Comparison of ENCODE assay signal across 18 mouse cellular contexts in the genomic region with DNA sequence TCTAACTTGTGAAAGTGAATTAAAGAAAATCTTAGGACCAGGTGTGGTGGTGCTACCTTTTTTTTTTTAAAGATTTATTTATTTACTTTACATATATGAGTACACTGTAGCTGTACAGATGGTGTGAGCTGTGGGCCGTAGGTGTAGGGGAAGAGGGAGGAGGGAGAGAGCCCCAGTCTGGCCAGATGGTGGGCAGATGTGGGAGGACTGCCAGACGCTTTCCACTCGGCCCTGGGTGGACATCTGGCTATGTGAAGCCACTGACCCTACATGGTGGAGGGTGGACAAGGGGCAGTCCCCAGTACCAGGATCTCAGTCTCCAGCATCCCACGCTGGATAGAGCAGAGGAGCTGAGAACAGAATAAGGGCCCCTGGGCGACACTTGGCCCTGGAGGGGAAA. TPM values are rescaled to one million over a fixed set of nuclear protein-coding genes. Genes with fewer than 3 reads are reported as not detected.
DNase-seq lines count a peak whose midpoint lies in the region; ATAC-seq and TF ChIP-seq lines count a peak whose summit lies in the region.
"Had no signal": no experiment of that assay in that cellular context is flagged by ENCODE, and none has a peak within 500 bp of the region (broad histone marks: within the 10 kb centered on the region; RNA-seq: fewer than 3 reads in every experiment).

No protein-coding gene starts in this region.

- no peak overlapping the region for H3K27ac ChIP-seq in lung, embryonic 16.5 days (ENCODE audit: low read length)
- no peak overlapping the region for H3K27ac ChIP-seq in cerebellum, adult 2 months (ENCODE audit: insufficient read depth, low read length)
- H3K27ac ChIP-seq: embryonic facial prominence, embryonic 15.5 days; forebrain, embryonic 13.5 days; limb, embryonic 15.5 days; lung, embryonic 15.5 days had no signal

- 40% methylated on average over 5 of the region's 5 CpGs for WGBS in lung, embryonic 16.5 days
- 48% methylated on average over 5 of the region's 5 CpGs for WGBS in cerebellum, adult 2 months

- H3K4me1 ChIP-seq in lung, embryonic 16.5 days (replicated peaks; ENCODE audit: control insufficient read depth, insufficient read depth, low read length) = no peaks in the 10 kb centered on the region
- H3K4me1 ChIP-seq in cerebellum, adult 2 months (ENCODE audit: control insufficient read depth, insufficient read depth, low read length) = no peaks in the 10 kb centered on the region
- H3K4me1 ChIP-seq: embryonic facial prominence, embryonic 15.5 days; forebrain, embryonic 13.5 days; limb, embryonic 15.5 days; lung, embryonic 15.5 days had no signal

- no peaks in the 10 kb centered on the region for H3K36me3 ChIP-seq in lung, embryonic 16.5 days (ENCODE audit: control insufficient read depth, insufficient read depth, low read length)
- H3K36me3 ChIP-seq: embryonic facial prominence, embryonic 15.5 days; limb, embryonic 15.5 days; lung, embryonic 15.5 days had no signal

- TF ChIP-seq POLR2A in cerebellum, adult 2 months (IDR thresholded peaks at IDR 0.05; ENCODE audit: borderline replicate concordance, insufficient read depth, low read length) = no peak

- H3K4me3 ChIP-seq in lung, embryonic 16.5 days (ENCODE audit: low read length) = no peak overlapping the region
- H3K4me3 ChIP-seq in cerebellum, adult 2 months (replicated peaks; ENCODE audit: insufficient read depth, low read depth, low read length) = no peak overlapping the region
- H3K4me3 ChIP-seq: embryonic facial prominence, embryonic 15.5 days; forebrain, embryonic 13.5 days; limb, embryonic 15.5 days; lung, embryonic 15.5 days had no signal

- no peak for DNase-seq in lung, postnatal 14 days
- DNase-seq in brain, adult 2 months (ENCODE audit: low read depth, low spot score) = peak; percentile 6
- peak; percentile 38 for DNase-seq in embryo, embryonic 9.5 days (ENCODE audit: extremely low spot score)
- peak; percentile 49 for DNase-seq in mesoderm, embryonic 11.5 days (ENCODE audit: low read depth, low spot score)
- no peak for DNase-seq in frontal cortex, postnatal 14 days (ENCODE audit: low spot score in 2 of 2)
- DNase-seq in cerebellum, adult 2 months = no peak
- DNase-seq: adrenal gland, postnatal 36 days; cerebellum, postnatal 10 days; heart, adult 11 months; kidney, adult 9 months; thymus, adult 18-20 months had no signal

- H3K4me2 ChIP-seq in lung, embryonic 16.5 days (ENCODE audit: low read depth, low read length) = no peak overlapping the region
- H3K4me2 ChIP-seq: embryonic facial prominence, embryonic 15.5 days; forebrain, embryonic 13.5 days; limb, embryonic 15.5 days; lung, embryonic 15.5 days had no signal

- H3K9me3 ChIP-seq in lung, embryonic 16.5 days (ENCODE audit: control insufficient read depth, low read length) = no peaks in the 10 kb centered on the region
- H3K9me3 ChIP-seq: embryonic facial prominence, embryonic 15.5 days; forebrain, embryonic 13.5 days; limb, embryonic 15.5 days; lung, embryonic 15.5 days had no signal

- TF ChIP-seq CTCF in cerebellum, adult 2 months (IDR thresholded peaks at IDR 0.05; ENCODE audit: borderline replicate concordance, insufficient read depth, low read depth, low read length) = no peak

- H3K9ac ChIP-seq in lung, embryonic 16.5 days (ENCODE audit: low read length) = no peak overlapping the region
- H3K9ac ChIP-seq: embryonic facial prominence, embryonic 15.5 days; forebrain, embryonic 13.5 days; limb, embryonic 15.5 days; lung, embryonic 15.5 days had no signal

- no peaks in the 10 kb centered on the region for H3K27me3 ChIP-seq in lung, embryonic 16.5 days (ENCODE audit: control insufficient read depth, insufficient read depth, low read depth, low read length)
- H3K27me3 ChIP-seq in cerebellum, adult 2 months (ENCODE audit: control insufficient read depth, insufficient read depth, low read length) = no peaks in the 10 kb centered on the region
- H3K27me3 ChIP-seq: embryonic facial prominence, embryonic 15.5 days; forebrain, embryonic 13.5 days; limb, embryonic 15.5 days; lung, embryonic 15.5 days had no signal

- 0 out of 2 replicates have a peak, but pooled peaks have one; percentile 34 for ATAC-seq in lung, embryonic 16.5 days (ENCODE audit: low read depth)
- ATAC-seq: CD4-positive, CD25-positive, alpha-beta regulatory T cell, adult 4 months; forebrain, embryonic 13.5 days had no signal

RNA-seq across cellular contexts. Expression of gene Gm813, which starts 9.7 kb away (rescaled TPM):
- polyA plus RNA-seq in lung, embryonic 16.5 days (2015; fragmentation: Nextera tagmentation; extraction: Ambion mirVana) = not detected in 2 replicates
- polyA plus RNA-seq in cerebellum, adult 2 months (2012; rRNA removed) = not detected in 2 replicates
- polyA plus RNA-seq: CD4-positive, CD25-positive, alpha-beta regulatory T cell, adult 4 months; embryonic facial prominence, embryonic 15.5 days; forebrain, embryonic 13.5 days; heart, postnatal 0 days; limb, embryonic 15.5 days; lung, embryonic 15.5 days had no signal

RNA-seq across cellular contexts. Expression of gene E330017A01Rik, which starts 31.4 kb away (rescaled TPM):
- not detected in 2 replicates for polyA plus RNA-seq in lung, embryonic 16.5 days (2015; fragmentation: Nextera tagmentation; extraction: Ambion mirVana)
- not detected in 2 replicates for polyA plus RNA-seq in cerebellum, adult 2 months (2012; rRNA removed)
- polyA plus RNA-seq: CD4-positive, CD25-positive, alpha-beta regulatory T cell, adult 4 months; embryonic facial prominence, embryonic 15.5 days; forebrain, embryonic 13.5 days; heart, postnatal 0 days; limb, embryonic 15.5 days; lung, embryonic 15.5 days had no signal

Comparison
In these comparisons a context has a peak if more than half of its experiments do, and no peak if none do; other contexts are left out.
1. DNase-seq: peak in brain, adult 2 months (single experiment), embryo, embryonic 9.5 days (single experiment) and mesoderm, embryonic 11.5 days (single experiment); none in lung, postnatal 14 days (single experiment), frontal cortex, postnatal 14 days (0 of 2) and cerebellum, adult 2 months (0 of 2).